Mouse (Mus musculus) ES-Bruce4 (cell line): ENCODE data around the gene Unc119b. TPM values are rescaled to one million over a fixed set of nuclear protein-coding genes. Genes with fewer than 3 reads are reported as not detected.

Source experiments
- H3K27ac ChIP-seq: 2 replicates; pipeline ENCODE4 v1.5.1; 2012; ENCODE audit warnings: low read length, inconsistent platforms; ENCODE audit not compliant: insufficient read depth
- H3K27me3 ChIP-seq: 2 replicates; pipeline ENCODE4 v1.6.1; 2012; ENCODE audit warnings: mild to moderate bottlenecking, low read length, inconsistent platforms; ENCODE audit not compliant: control insufficient read depth, poor library complexity, insufficient read depth, severe bottlenecking
- H3K36me3 ChIP-seq: 2 replicates; pipeline ENCODE4 v1.6.1; 2012; ENCODE audit warnings: inconsistent platforms, mild to moderate bottlenecking, low read length, moderate library complexity; ENCODE audit not compliant: control insufficient read depth, poor library complexity, insufficient read depth, severe bottlenecking
- H3K4me1 ChIP-seq: one replicate; pipeline ENCODE4 v1.8.1; 2011; ENCODE audit warnings: low read length; ENCODE audit not compliant: control insufficient read depth, insufficient read depth
- H3K4me3 ChIP-seq: 2 replicates; pipeline ENCODE4 v1.5.1; 2011; ENCODE audit warnings: low read depth, mild to moderate bottlenecking, low read length
- H3K9ac ChIP-seq: 2 replicates; pipeline ENCODE4 v1.6.1; 2012; ENCODE audit warnings: low read depth, mild to moderate bottlenecking, inconsistent platforms; ENCODE audit not compliant: poor library complexity, severe bottlenecking
- H3K9me3 ChIP-seq: replicated peaks from 2 replicates; pipeline ENCODE4 v1.6.1; 2012; ENCODE audit warnings: mild to moderate bottlenecking, low read length, inconsistent platforms; ENCODE audit not compliant: control insufficient read depth, poor library complexity, insufficient read depth, severe bottlenecking
- CTCF ChIP-seq: IDR thresholded peaks from one replicate; pipeline ENCODE4 v1.8.1; 2011; ENCODE audit warnings: low read depth, low read length
- EP300 ChIP-seq: IDR thresholded peaks from 2 replicates; pipeline ENCODE4 v1.6.1; 2011; ENCODE audit warnings: low read depth, low read length; ENCODE audit not compliant: insufficient read depth
- POLR2A ChIP-seq: IDR thresholded peaks from one replicate; pipeline ENCODE4 v1.8.1; 2011; ENCODE audit warnings: low read length; ENCODE audit not compliant: insufficient read depth
- polyA plus RNA-seq: library from polyadenylated mRNA; stranded (reverse); fragments of >200 nt; gene quantifications from 2 replicates; pipeline ENCODE4 v1.2.4, GENCODE M21; 2011; ENCODE audit warnings: low read depth; ENCODE audit not compliant: missing spikeins, insufficient read depth, insufficient read length

The Unc119b gene
- polyA plus RNA-seq, 1 experiment, result 35.5 TPM

GRCm38 (mm10) chr5:115159165-115159564 lies 24.4 kb upstream of the Unc119b start:
- Histone ChIP-seq H3K9ac (peak overlapping the region; percentile 96), H3K9me3 (no peaks in the 10 kb centered on the region), H3K36me3 (no peaks in the 10 kb centered on the region), H3K4me3 (peak overlapping the region; percentile 81), H3K27ac (no peak overlapping the region), H3K27me3 (no peaks in the 10 kb centered on the region), H3K4me1 (no peaks in the 10 kb centered on the region)
- TF ChIP-seq POLR2A (no peak), EP300 (no peak), CTCF (no peak)

DNA sequence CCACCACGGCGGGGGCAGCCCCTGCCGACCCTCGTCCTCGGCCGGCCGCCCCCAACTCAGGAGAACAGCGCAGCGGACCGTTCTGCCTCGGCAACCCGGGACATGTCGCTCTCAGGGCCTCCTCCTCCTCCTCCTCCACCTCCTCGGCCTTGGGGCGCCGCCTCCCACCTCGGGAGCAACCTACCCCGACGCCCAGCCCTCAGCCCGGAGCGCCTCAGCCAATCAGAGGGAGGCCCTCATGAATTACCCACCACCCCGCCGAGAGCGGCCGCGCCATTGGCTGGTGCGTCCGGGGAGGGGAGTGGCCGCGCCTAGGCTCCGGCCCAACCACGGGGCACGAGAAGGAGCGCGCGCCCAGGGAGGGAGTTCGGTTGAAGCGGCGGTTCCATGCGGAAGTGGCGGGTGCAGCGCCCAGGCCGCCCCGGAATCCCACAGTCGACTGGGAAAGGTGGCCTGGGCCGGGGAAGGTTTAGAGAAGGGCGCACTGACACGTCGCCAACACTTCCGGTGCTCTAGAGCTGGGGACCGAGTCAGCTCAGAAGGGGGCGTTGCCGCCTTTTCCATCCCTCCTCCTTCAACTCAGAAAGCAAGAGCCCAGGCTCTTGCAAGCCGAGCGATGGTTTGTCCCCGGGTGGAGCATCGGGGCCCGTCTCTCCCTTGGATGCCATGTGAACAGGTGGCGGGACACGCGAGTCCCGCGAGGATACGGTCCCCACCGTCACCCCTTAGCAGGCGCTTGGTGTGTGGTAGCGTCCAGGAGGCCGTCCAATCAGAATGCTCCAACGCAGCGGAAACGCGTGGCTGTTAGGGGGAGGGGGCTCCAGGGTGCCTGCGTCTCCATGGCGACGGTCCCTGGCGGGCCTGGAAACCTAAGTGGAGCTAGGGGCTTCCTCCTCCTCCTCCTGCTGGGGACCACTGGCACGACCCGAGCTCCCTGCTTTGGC lies 23.5 kb upstream of the Unc119b start, which contains the start of gene Mlec:
Mlec (minus strand) TSS at position 140 of the 944 bp plus-strand sequence.
- Histone ChIP-seq H3K4me1 (peaks cover 3% of the 10 kb centered on the region), H3K9me3 (no peaks in the 10 kb centered on the region), H3K9ac (peak within 1 kb of the TSS; percentile 96), H3K36me3 (peaks cover 2% of the 10 kb centered on the region), H3K4me3 (peak within 1 kb of the TSS; percentile 97), H3K27me3 (no peaks in the 10 kb centered on the region), H3K27ac (peak within 1 kb of the TSS; percentile 47; the same call in 1 of the 2 replicates)
- TF ChIP-seq CTCF (no peak), POLR2A (peak; percentile 83)

GRCm38 (mm10) chr5:115156933-115157589 lies 22.3 kb upstream of the Unc119b start:
- peak overlapping the region; percentile 96 for H3K9ac ChIP-seq
- peak overlapping the region; percentile 37; the same call in 1 of the 2 replicates for H3K27ac ChIP-seq
- peaks cover 4% of the 10 kb centered on the region for H3K4me1 ChIP-seq
- no peaks in the 10 kb centered on the region for H3K27me3 ChIP-seq
- no peak for TF ChIP-seq EP300
- TF ChIP-seq POLR2A, result no peak
- TF ChIP-seq CTCF, result no peak
- H3K36me3 ChIP-seq, result peaks cover 5% of the 10 kb centered on the region
- peak overlapping the region; percentile 97 for H3K4me3 ChIP-seq
- no peaks in the 10 kb centered on the region for H3K9me3 ChIP-seq

- H3K27ac ChIP-seq, result 0 out of 2 replicates have a peak overlapping the region, but pooled peaks have one; percentile 1
- H3K4me1 ChIP-seq, result peaks cover 4% of the 10 kb centered on the region
These were observed 21.6 kb upstream of the Unc119b start for GRCm38 (mm10) chr5:115156401-115156800.

DNA sequence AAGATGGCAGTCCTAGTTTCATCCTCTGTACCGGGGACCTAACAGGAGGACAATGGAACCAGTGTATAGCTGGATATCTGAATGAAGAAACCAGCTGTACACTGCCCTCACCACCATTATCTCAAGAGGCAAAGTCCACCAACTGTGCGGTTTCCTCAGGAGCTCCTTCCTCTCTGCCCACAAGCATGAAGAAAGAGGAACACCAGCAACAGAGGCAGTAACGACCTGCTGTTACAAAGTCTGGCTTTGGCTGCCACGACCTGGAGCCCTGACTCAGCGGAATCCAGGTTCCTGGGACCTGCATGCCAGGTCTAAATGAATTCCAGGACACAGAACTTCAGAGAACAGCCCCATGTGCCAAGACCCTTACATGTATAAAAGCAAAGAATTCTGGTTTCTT lies 21.1 kb upstream of the Unc119b start:
- H3K27ac ChIP-seq, result 0 out of 2 replicates have a peak overlapping the region, but pooled peaks have one; percentile 1
- H3K27me3 ChIP-seq, result no peaks in the 10 kb centered on the region
- H3K9ac ChIP-seq, result peak overlapping the region; percentile 96
- H3K36me3 ChIP-seq, result peaks cover 8% of the 10 kb centered on the region
- TF ChIP-seq CTCF, result no peak
- TF ChIP-seq POLR2A, result no peak
- no peak for TF ChIP-seq EP300
- H3K9me3 ChIP-seq, result no peaks in the 10 kb centered on the region
- H3K4me3 ChIP-seq, result peak overlapping the region; percentile 36
- H3K4me1 ChIP-seq, result peaks cover 4% of the 10 kb centered on the region

More at GRCm38 (mm10) chr5:115156401-115156800, 21.6 kb upstream of the Unc119b start:
- Histone ChIP-seq H3K4me3 (peak overlapping the region; percentile 32), H3K9ac (peak overlapping the region; percentile 96), H3K9me3 (no peaks in the 10 kb centered on the region), H3K36me3 (peaks cover 5% of the 10 kb centered on the region), H3K27me3 (no peaks in the 10 kb centered on the region)
- TF ChIP-seq CTCF (no peak), EP300 (no peak), POLR2A (no peak)
